Mouse (Mus musculus) adrenal gland, postnatal 25 days (tissue): ENCODE results near the gene Arid1b. TPM values are rescaled to one million over a fixed set of nuclear protein-coding genes. Genes with fewer than 3 reads are reported as not detected.

Source experiments
- DNase-seq: peaks from one replicate; pipeline ENCODE4 v3.0.0; 2021; ENCODE audit warnings: mixed read lengths
- total RNA-seq: library from RNA; stranded (reverse); gene quantifications from 2 replicates; pipeline ENCODE4 v1.2.3, GENCODE M21; 2021

Gene Arid1b
- total RNA-seq, 1 experiment from 2014 or later: 85.8 TPM

GRCm38 (mm10) chr17:4996121-4996813 is 2.1 kb downstream of the Arid1b start:
- peak; percentile 62 for DNase-seq

GRCm38 (mm10) chr17:4996814-4997549 is 2.9 kb downstream of the Arid1b start:
- no peak for DNase-seq

- DNase-seq: no peak
Measured at GRCm38 (mm10) chr17:4997968-4998367, 3.8 kb downstream of the Arid1b start.

GRCm38 (mm10) chr17:4999256-4999655 is 5.1 kb downstream of the Arid1b start:
- no peak for DNase-seq

GRCm38 (mm10) chr17:5000001-5000400 is 5.9 kb downstream of the Arid1b start:
- DNase-seq: no peak

- DNase-seq: no peak
Measured at GRCm38 (mm10) chr17:5000871-5001270, 6.7 kb downstream of the Arid1b start.

- DNase-seq: peak; percentile 44
Measured at GRCm38 (mm10) chr17:5001531-5002131, 7.5 kb downstream of the Arid1b start.

GRCm38 (mm10) chr17:5002937-5003508 is 8.9 kb downstream of the Arid1b start:
- no peak for DNase-seq

- DNase-seq: no peak
Measured at GRCm38 (mm10) chr17:5004266-5004665, 10.1 kb downstream of the Arid1b start.

- no peak for DNase-seq
Measured at GRCm38 (mm10) chr17:5004706-5005105, 10.6 kb downstream of the Arid1b start.

GRCm38 (mm10) chr17:5005285-5005684 is 11.2 kb downstream of the Arid1b start:
- no peak for DNase-seq

GRCm38 (mm10) chr17:5007156-5007658 is 13.1 kb downstream of the Arid1b start:
- DNase-seq: no peak

- DNase-seq: no peak
Measured at GRCm38 (mm10) chr17:5008236-5008635, 14.1 kb downstream of the Arid1b start.

GRCm38 (mm10) chr17:5008761-5009160 is 14.6 kb downstream of the Arid1b start:
- no peak for DNase-seq

GRCm38 (mm10) chr17:5009526-5010260 is 15.6 kb downstream of the Arid1b start:
- no peak for DNase-seq

GRCm38 (mm10) chr17:5010781-5011180 is 16.6 kb downstream of the Arid1b start:
- no peak for DNase-seq

GRCm38 (mm10) chr17:5012091-5012490 is 18.0 kb downstream of the Arid1b start:
- DNase-seq: no peak

- no peak for DNase-seq
Measured at GRCm38 (mm10) chr17:5012517-5012916, 18.4 kb downstream of the Arid1b start.

GRCm38 (mm10) chr17:5014327-5014957 is 20.3 kb downstream of the Arid1b start:
- DNase-seq: no peak

GRCm38 (mm10) chr17:5016404-5016803 is 22.3 kb downstream of the Arid1b start:
- no peak for DNase-seq

GRCm38 (mm10) chr17:5017065-5017464 is 22.9 kb downstream of the Arid1b start:
- no peak for DNase-seq
